Mouse (Mus musculus) cerebellum, adult 2 months (tissue): ENCODE measurements at regions not wholly inside any gene's neighbourhood (a gene's known extent, or its start where the extent isn't known, plus 50 kb on each side); places are given as distances from the start of the nearest gene placed in this dataset.

Experiments used
- CTCF ChIP-seq: fragments of 200-500 bp; IDR thresholded peaks from 2 replicates; pipeline ENCODE4 v1.5.1; 2011; ENCODE audit warnings: low read depth, mild to moderate bottlenecking, control low read depth, low read length, moderate library complexity, borderline replicate concordance; ENCODE audit not compliant: insufficient read depth
- POLR2A ChIP-seq: fragments of 200-500 bp; IDR thresholded peaks from 2 replicates; pipeline ENCODE4 v1.6.1; 2011; ENCODE audit warnings: low read length, control low read depth, borderline replicate concordance; ENCODE audit not compliant: insufficient read depth

GRCm38 (mm10) chr7:68824399-68824798 lies 75.4 kb upstream of the Arrdc4 start:
- no peak for TF ChIP-seq POLR2A
- no peak for TF ChIP-seq CTCF
